Mouse (Mus musculus) left cerebral cortex, adult 2 months (tissue): ENCODE results near the gene Alkbh2. TPM values are rescaled to one million over a fixed set of nuclear protein-coding genes. Genes with fewer than 3 reads are reported as not detected.

Experiments
- DNase-seq, 2 experiments: peaks; one replicate each; pipeline ENCODE4 v3.0.0; 2021 to 2022; ENCODE audit warnings: low spot score in 2 of 2, mixed read lengths in 1 of 2; ENCODE audit errors: extremely low spot score in 1 of 2
- H3K27ac ChIP-seq: fragments of 200-600 bp; 2 replicates; pipeline ENCODE4 v1.8.1; 2022
- H3K4me3 ChIP-seq: fragments of 200-600 bp; 2 replicates; pipeline ENCODE4 v1.8.1; 2022
- CTCF ChIP-seq: fragments of 200-600 bp; IDR thresholded peaks from 2 replicates; pipeline ENCODE4 v1.8.1; 2022; ENCODE audit warnings: antibody characterized with exemption, mild to moderate bottlenecking, moderate library complexity
- intact Hi-C: fragments of 180-260 bp; cut with DNase I; formaldehyde crosslinking; loops from one replicate; pipeline ENCODE4 v1.15.1; 2025
- total RNA-seq, 2 experiments: library from RNA; stranded (reverse); gene quantifications; 2 replicates each; pipeline ENCODE4 v1.2.3; 2021

Gene Alkbh2
- total RNA-seq, 2 experiments from 2014 or later, result 5.9 to 7.2 TPM

GRCm38 (mm10) chr5:114087875-114088480, 40.0 kb downstream of the Alkbh2 start:
- no peak for TF ChIP-seq CTCF
- DNase-seq, result no peak
- intact Hi-C loops, result no loop called here
- H3K4me3 ChIP-seq, result peak overlapping the region; percentile 19; the same call in 1 of the 2 replicates
- H3K27ac ChIP-seq, result peak overlapping the region; percentile 74

GRCm38 (mm10) chr5:114085501-114085900, 42.5 kb downstream of the Alkbh2 start:
- no peak for TF ChIP-seq CTCF
- no peak overlapping the region for H3K4me3 ChIP-seq
- intact Hi-C loops, result no loop called here
- H3K27ac ChIP-seq, result no peak overlapping the region
- no peak for DNase-seq

- H3K4me3 ChIP-seq, result no peak overlapping the region
- no peak for TF ChIP-seq CTCF
- H3K27ac ChIP-seq, result no peak overlapping the region
- intact Hi-C loops, result no loop called here
- DNase-seq, result no peak
These were observed 51.0 kb downstream of the Alkbh2 start for GRCm38 (mm10) chr5:114077009-114077408.

Other genes starting within 250 kb of the Alkbh2 start
- gene Coro1c, start 219.5 kb downstream of the Alkbh2 start, total RNA-seq, result 10 to 100 TPM; 77.9 to 84.3 TPM
- 10 to 100 TPM; 28.2 to 28.6 TPM for gene Ssh1, start 134.3 kb downstream of the Alkbh2 start, total RNA-seq
- not detected for gene Dao, start 124.5 kb downstream of the Alkbh2 start, total RNA-seq
- gene Usp30, start 62.8 kb downstream of the Alkbh2 start, total RNA-seq, result 10 to 100 TPM; 39.4 to 42.1 TPM
- gene Svop, start 36.6 kb downstream of the Alkbh2 start, total RNA-seq, result 100 to 1,000 TPM; 172 to 190 TPM
- gene Ung, start 2.2 kb upstream of the Alkbh2 start, total RNA-seq, result 1 to 10 TPM; 2.6 to 3.1 TPM
- 1 to 10 TPM; 4.4 to 5.3 TPM for gene Acacb, start 18.3 kb upstream of the Alkbh2 start, total RNA-seq
- gene Foxn4, start 145.6 kb upstream of the Alkbh2 start, total RNA-seq, result not detected
- 1 to 10 TPM; 1.6 to 2.6 TPM for gene Myo1h, start 160.9 kb upstream of the Alkbh2 start, total RNA-seq